9 mouse cellular contexts compared by ENCODE assay signal in the genomic region with DNA sequence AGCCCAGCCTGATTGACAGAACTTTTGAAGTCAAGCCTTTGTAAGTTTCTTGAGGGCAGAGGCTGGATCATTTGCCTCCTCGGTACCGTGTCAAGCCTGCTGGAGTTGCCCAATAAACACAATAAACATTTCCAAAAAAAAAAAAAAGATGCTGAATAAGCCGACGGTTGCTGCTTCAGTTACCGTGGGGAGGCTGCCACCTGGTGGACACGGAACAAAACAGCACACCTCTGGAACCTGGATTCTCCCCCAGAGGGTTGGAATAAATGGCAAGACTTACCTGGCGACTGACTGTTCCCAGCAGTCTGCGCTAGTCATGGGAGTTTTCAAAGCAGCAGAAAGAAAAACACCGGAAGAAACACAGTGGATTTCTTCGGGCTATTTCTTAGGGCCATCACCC.
A peak's percentile ranks its signal among the peaks of the same experiment; 100 is the strongest.
DNase-seq lines count a peak whose midpoint lies in the region; ATAC-seq and TF ChIP-seq lines count a peak whose summit lies in the region.
"Had no signal": no experiment of that assay in that cellular context is flagged by ENCODE, and none has a peak within 500 bp of the region (broad histone marks: within the 10 kb centered on the region; RNA-seq: fewer than 3 reads in every experiment).

No protein-coding gene starts in this region.

- ATAC-seq in Patski = peak; percentile 39
- peak; percentile 82 for ATAC-seq in frontal cortex, adult (ENCODE audit: low TSS enrichment)
- ATAC-seq in kidney, embryonic 16.5 days (ENCODE audit: low FRiP score, low TSS enrichment) = peak; percentile 40; the same call in 1 of the 2 replicates
- no peak for ATAC-seq in limb, embryonic 14.5 days (ENCODE audit: low FRiP score, low read depth)

- H3K36me3 ChIP-seq in C2C12 (ENCODE audit: control insufficient read depth, insufficient read depth) = no peaks in the 10 kb centered on the region
- no peaks in the 10 kb centered on the region for H3K36me3 ChIP-seq in kidney, embryonic 16.5 days (ENCODE audit: insufficient read depth, low read length)
- no peaks in the 10 kb centered on the region for H3K36me3 ChIP-seq in limb, embryonic 14.5 days (ENCODE audit: control insufficient read depth, insufficient read depth, low read length)
- H3K36me3 ChIP-seq: heart, embryonic 13.5 days had no signal

- no peak overlapping the region for H3K9ac ChIP-seq in kidney, embryonic 16.5 days (replicated peaks; ENCODE audit: low read length)
- no peak overlapping the region for H3K9ac ChIP-seq in limb, embryonic 14.5 days (ENCODE audit: low read depth, low read length, severe bottlenecking)
- H3K9ac ChIP-seq: heart, embryonic 13.5 days had no signal

- no peak overlapping the region for H3ac ChIP-seq in C2C12 (ENCODE audit: control insufficient read depth, insufficient read length, low read depth)

- CTCF ChIA-PET in Patski (lab: Charles Lee) = interaction anchor here (0.6 to 3.4 kb wide), 7 partner anchors 50 to 329 kb away, joined by 3 to 36 read pairs (median 4); no protein-coding TSS in a partner anchor

- H3K4me2 ChIP-seq in kidney, embryonic 16.5 days (replicated peaks; ENCODE audit: low read depth, low read length) = peak overlapping the region; percentile 32
- 0 out of 2 replicates have a peak overlapping the region, but pooled peaks have one; percentile 16 for H3K4me2 ChIP-seq in limb, embryonic 14.5 days (replicated peaks; ENCODE audit: low read depth, low read length, severe bottlenecking)
- H3K4me2 ChIP-seq: heart, embryonic 13.5 days had no signal

- in situ Hi-C loops in Patski (cut with MboI; ENCODE audit: low pct_unique_long_range_greater_than_20kb) = loop anchor here (5.0 to 25.0 kb wide), 2 partner anchors 328 to 1948 kb away; no protein-coding TSS in a partner anchor

- TF ChIP-seq POLR2A in limb, embryonic 14.5 days (IDR thresholded peaks at IDR 0.05; ENCODE audit: borderline replicate concordance, extremely low read depth, insufficient read depth, insufficient read length) = no peak

- no peaks in the 10 kb centered on the region for H3K79me3 ChIP-seq in C2C12 (ENCODE audit: low read depth)

- H3K79me2 ChIP-seq in C2C12 (ENCODE audit: control insufficient read depth, insufficient read depth) = no peaks in the 10 kb centered on the region

- 5% methylated on average over 10 of the region's 10 CpGs for WGBS in kidney, embryonic 16.5 days
- WGBS in limb, embryonic 14.5 days = 7% methylated on average over 10 of the region's 10 CpGs

- no peak overlapping the region for H3K27ac ChIP-seq in kidney, embryonic 16.5 days (ENCODE audit: low read length)
- H3K27ac ChIP-seq in limb, embryonic 14.5 days (replicated peaks; ENCODE audit: low read depth, low read length) = no peak overlapping the region
- H3K27ac ChIP-seq: heart, embryonic 13.5 days had no signal

- H3K27me3 ChIP-seq in C2C12 (ENCODE audit: control insufficient read depth, insufficient read depth, insufficient read length) (no peaks in the 10 kb centered on the region), Patski (no peaks in the 10 kb centered on the region)
- H3K27me3 ChIP-seq in kidney, embryonic 16.5 days (ENCODE audit: insufficient read depth, low read length) = no peaks in the 10 kb centered on the region
- H3K27me3 ChIP-seq in limb, embryonic 14.5 days (ENCODE audit: control insufficient read depth, insufficient read depth, low read length) = peaks cover 35% of the 10 kb centered on the region

- H3K9me3 ChIP-seq in kidney, embryonic 16.5 days (ENCODE audit: low read length) = peaks cover 2% of the 10 kb centered on the region; the same call in 1 of the 2 replicates
- no peaks in the 10 kb centered on the region for H3K9me3 ChIP-seq in limb, embryonic 14.5 days (ENCODE audit: control insufficient read depth, low read length)

- peaks cover 10% of the 10 kb centered on the region for H3K4me1 ChIP-seq in kidney, embryonic 16.5 days (ENCODE audit: insufficient read depth, low read length)
- peaks cover 12% of the 10 kb centered on the region for H3K4me1 ChIP-seq in limb, embryonic 14.5 days (ENCODE audit: control insufficient read depth, insufficient read depth, low read length)
- H3K4me1 ChIP-seq: heart, embryonic 13.5 days had no signal

- no peak for DNase-seq in Patski (ENCODE audit: low read depth, low spot score)
- peak; percentile 62 for DNase-seq in cerebellum, adult 9-11 months
- peak; percentile 33 for DNase-seq in limb, embryonic 14.5 days (ENCODE audit: low spot score)
- DNase-seq in ovary, postnatal 14 days (ENCODE audit: low spot score) = peak; percentile 54
- DNase-seq in T-cell, adult 2 months (ENCODE audit: low spot score) = no peak

- H3K4me3 ChIP-seq in C2C12 (ENCODE audit: insufficient read depth, poor library complexity, severe bottlenecking) = no peak overlapping the region
- H3K4me3 ChIP-seq in kidney, embryonic 16.5 days (ENCODE audit: low read length) = no peak overlapping the region
- no peak overlapping the region for H3K4me3 ChIP-seq in limb, embryonic 14.5 days (replicated peaks; ENCODE audit: low read length)
- H3K4me3 ChIP-seq: heart, embryonic 13.5 days had no signal

- TF ChIP-seq CTCF in C2C12 (IDR thresholded peaks at IDR 0.05; ENCODE audit: control insufficient read depth, insufficient read depth, insufficient read length) = peak; percentile 51
- peak; percentile 92 for TF ChIP-seq CTCF in Patski (IDR thresholded peaks at IDR 0.05)

- POLR2A ChIA-PET in Patski (lab: Charles Lee) = interaction anchor here (0.6 kb wide), 1 partner anchor 319 kb away, joined by 3 read pairs; no protein-coding TSS in a partner anchor

TF ChIP-seq in C2C12, 6 proteins besides CTCF, POLR2A, EP300 and RAD21:
- peak; percentile 39 for TF ChIP-seq CEBPB (IDR thresholded peaks at IDR 0.05; ENCODE audit: low read depth)
- no peak for TF ChIP-seq MYOD1 (IDR thresholded peaks at IDR 0.05; ENCODE audit: control insufficient read depth, insufficient read length, low read depth)
- TF ChIP-seq FOSL1 (IDR thresholded peaks at IDR 0.05; ENCODE audit: insufficient read depth, low read length, poor library complexity, severe bottlenecking) = no peak
- no peak for TF ChIP-seq MAX (IDR thresholded peaks at IDR 0.05)
- no peak for TF ChIP-seq MYOG (IDR thresholded peaks at IDR 0.05; ENCODE audit: control insufficient read depth, extremely low read depth, insufficient read length)

Comparison
In these comparisons a context has a peak if more than half of its experiments do, and no peak if none do; other contexts are left out.
1. DNase-seq: peak in cerebellum, adult 9-11 months (single experiment), limb, embryonic 14.5 days (single experiment) and ovary, postnatal 14 days (single experiment); none in Patski (single experiment) and T-cell, adult 2 months (single experiment).